Mouse (Mus musculus) embryonic facial prominence, embryonic 11.5 days (tissue): Measurements from ENCODE around the gene Ndufaf2. TPM values are rescaled to one million over a fixed set of nuclear protein-coding genes. Genes with fewer than 3 reads are reported as not detected.
A peak's percentile ranks its signal among the peaks of the same experiment; 100 is the strongest.

Source experiments
- ATAC-seq: fragments of 200-750 bp; cut with Nextera tagmentation; replicated peaks from 2 replicates; pipeline ENCODE4 v1.8.0; 2017; ENCODE audit warnings: low read depth; ENCODE audit not compliant: insufficient number of reproducible peaks, low FRiP score, low TSS enrichment
- DNase-seq: peaks from one replicate; pipeline ENCODE4 v3.0.0-alpha.2; 2015; ENCODE audit warnings: low spot score
- H3K27ac ChIP-seq: fragments of 300-500 bp; sonication (generic); replicated peaks from 2 replicates; pipeline ENCODE4 v1.5.1; 2014; ENCODE audit warnings: mild to moderate bottlenecking, low read depth, low read length, control low read depth
- H3K27me3 ChIP-seq: fragments of 300-500 bp; sonication (generic); 2 replicates; pipeline ENCODE4 v1.6.1; 2014; ENCODE audit warnings: mild to moderate bottlenecking, low read length, moderate library complexity, mixed read lengths; ENCODE audit not compliant: control insufficient read depth, insufficient read depth
- H3K36me3 ChIP-seq: fragments of 300-500 bp; sonication (generic); replicated peaks from 2 replicates; pipeline ENCODE4 v1.6.1; 2014; ENCODE audit warnings: low read depth, mild to moderate bottlenecking, low read length, moderate library complexity, mixed read lengths; ENCODE audit not compliant: control insufficient read depth, insufficient read depth
- H3K4me1 ChIP-seq: fragments of 300-500 bp; sonication (generic); 2 replicates; pipeline ENCODE4 v1.6.1; 2014; ENCODE audit warnings: low read length, mixed read lengths; ENCODE audit not compliant: control insufficient read depth, insufficient read depth
- H3K4me2 ChIP-seq: fragments of 300-500 bp; sonication (generic); 2 replicates; pipeline ENCODE4 v1.6.1; 2014; ENCODE audit warnings: low read depth, mild to moderate bottlenecking, control low read depth, low read length, moderate library complexity
- H3K4me3 ChIP-seq: fragments of 300-500 bp; sonication (generic); 2 replicates; pipeline ENCODE4 v1.5.1; 2014; ENCODE audit warnings: low read depth, low read length, control low read depth
- H3K9ac ChIP-seq: fragments of 300-500 bp; sonication (generic); replicated peaks from 2 replicates; pipeline ENCODE4 v1.6.1; 2014; ENCODE audit warnings: mild to moderate bottlenecking, control low read depth, low read length
- H3K9me3 ChIP-seq: fragments of 300-500 bp; sonication (generic); replicated peaks from 2 replicates; pipeline ENCODE4 v1.6.1; 2016; ENCODE audit warnings: mild to moderate bottlenecking, low read length, inconsistent platforms, mixed read lengths; ENCODE audit not compliant: control insufficient read depth
- WGBS: fragments of 180-500 bp; shearing (Covaris S2); extraction: QIAGEN DNeasy Blood & Tissue Kit; methylation state at CpG from one replicate; pipeline ENCODE4 v1.1.7; 2014; 5-methylcytosine and 5-hydroxymethylcytosine counted together
- polyA plus RNA-seq: library from polyadenylated mRNA; unstranded; fragments of >200 nt; fragmentation: Nextera tagmentation; extraction: Ambion mirVana; gene quantifications from 2 replicates; pipeline ENCODE4 v1.2.1, GENCODE M21; 2014

Gene Ndufaf2
- polyA plus RNA-seq, 1 experiment from 2014 or later = 112 TPM

GRCm38 (mm10) chr13:108056896-108057295, 101.5 kb downstream of the Ndufaf2 start:
- WGBS = 70% methylated on average over 3 of the region's 3 CpGs
- no peak for DNase-seq
- Histone ChIP-seq H3K27me3 (no peaks in the 10 kb centered on the region), H3K9me3 (no peaks in the 10 kb centered on the region), H3K9ac (no peak overlapping the region), H3K36me3 (no peaks in the 10 kb centered on the region), H3K4me1 (no peaks in the 10 kb centered on the region), H3K4me2 (no peak overlapping the region), H3K4me3 (no peak overlapping the region), H3K27ac (no peak overlapping the region)
- no peak for ATAC-seq

GRCm38 (mm10) chr13:108047364-108047763, 111.1 kb downstream of the Ndufaf2 start:
- H3K27me3 ChIP-seq = no peaks in the 10 kb centered on the region
- 91% methylated on average over 6 of the region's 6 CpGs for WGBS
- no peak overlapping the region for H3K27ac ChIP-seq
- no peak overlapping the region for H3K4me2 ChIP-seq
- H3K9ac ChIP-seq = no peak overlapping the region
- H3K4me1 ChIP-seq = no peaks in the 10 kb centered on the region; the same call in 1 of the 2 replicates
- H3K36me3 ChIP-seq = no peaks in the 10 kb centered on the region
- ATAC-seq (no peak), DNase-seq (no peak)
- no peak overlapping the region for H3K4me3 ChIP-seq
- no peaks in the 10 kb centered on the region for H3K9me3 ChIP-seq

GRCm38 (mm10) chr13:108046891-108047290, 111.5 kb downstream of the Ndufaf2 start:
- Histone ChIP-seq H3K36me3 (no peaks in the 10 kb centered on the region), H3K27me3 (no peaks in the 10 kb centered on the region), H3K4me1 (no peaks in the 10 kb centered on the region; the same call in 1 of the 2 replicates), H3K4me3 (no peak overlapping the region), H3K9me3 (no peaks in the 10 kb centered on the region), H3K4me2 (no peak overlapping the region), H3K9ac (no peak overlapping the region), H3K27ac (no peak overlapping the region)
- 78% methylated on average over 6 of the region's 6 CpGs for WGBS
- ATAC-seq = no peak
- no peak for DNase-seq

- no peak overlapping the region for H3K4me3 ChIP-seq
- ATAC-seq (no peak), DNase-seq (no peak)
- peaks cover 2% of the 10 kb centered on the region; the same call in 1 of the 2 replicates for H3K4me1 ChIP-seq
- H3K9ac ChIP-seq = no peak overlapping the region
- H3K9me3 ChIP-seq = no peaks in the 10 kb centered on the region
- WGBS = 88% methylated on average over 3 of the region's 3 CpGs
- no peaks in the 10 kb centered on the region for H3K27me3 ChIP-seq
- no peak overlapping the region for H3K4me2 ChIP-seq
- no peak overlapping the region for H3K27ac ChIP-seq
- H3K36me3 ChIP-seq = no peaks in the 10 kb centered on the region
Measured at GRCm38 (mm10) chr13:108046071-108046470, 112.4 kb downstream of the Ndufaf2 start.

GRCm38 (mm10) chr13:108045646-108046045, 112.8 kb downstream of the Ndufaf2 start:
- no peak for DNase-seq
- Histone ChIP-seq H3K27me3 (no peaks in the 10 kb centered on the region), H3K9ac (no peak overlapping the region), H3K4me1 (peaks cover 2% of the 10 kb centered on the region; the same call in 1 of the 2 replicates), H3K36me3 (no peaks in the 10 kb centered on the region), H3K27ac (no peak overlapping the region), H3K9me3 (no peaks in the 10 kb centered on the region), H3K4me3 (no peak overlapping the region), H3K4me2 (no peak overlapping the region)
- ATAC-seq = no peak
- whole genome bisulfite sequencing = 86% methylated on average over 3 of the region's 3 CpGs

GRCm38 (mm10) chr13:108044222-108044941, 114.0 kb downstream of the Ndufaf2 start, which contains the start of gene Smim15:
Gene Smim15, plus strand, starts transcription at chr13:108044446.
- Histone ChIP-seq H3K9me3 (no peaks in the 10 kb centered on the region), H3K4me3 (peak within 1 kb of the TSS; percentile 93), H3K27me3 (no peaks in the 10 kb centered on the region), H3K36me3 (no peaks in the 10 kb centered on the region), H3K4me1 (peaks cover 2% of the 10 kb centered on the region; the same call in 1 of the 2 replicates), H3K27ac (peak within 1 kb of the TSS; percentile 79), H3K4me2 (peak within 1 kb of the TSS; percentile 63), H3K9ac (peak within 1 kb of the TSS; percentile 96)
- DNase-seq (peak; percentile 96), ATAC-seq (peak; percentile 97)
- WGBS = under 1% methylated on average over 45 of the region's 71 CpGs

- no peaks in the 10 kb centered on the region for H3K36me3 ChIP-seq
- peaks cover 2% of the 10 kb centered on the region; the same call in 1 of the 2 replicates for H3K4me1 ChIP-seq
- peak overlapping the region; percentile 93 for H3K4me3 ChIP-seq
- ATAC-seq (peak; percentile 60; the same call in 1 of the 2 replicates), DNase-seq (peak; percentile 44)
- H3K4me2 ChIP-seq = peak overlapping the region; percentile 54
- H3K9ac ChIP-seq = peak overlapping the region; percentile 96
- H3K27ac ChIP-seq = peak overlapping the region; percentile 79
- H3K27me3 ChIP-seq = no peaks in the 10 kb centered on the region
- 4% methylated on average over 23 of the region's 23 CpGs for WGBS
- no peaks in the 10 kb centered on the region for H3K9me3 ChIP-seq
Measured at GRCm38 (mm10) chr13:108043431-108044221, 114.8 kb downstream of the Ndufaf2 start.

- WGBS = 9% methylated on average over 7 of the region's 7 CpGs
- Histone ChIP-seq H3K36me3 (no peaks in the 10 kb centered on the region), H3K27ac (no peak overlapping the region), H3K4me3 (no peak overlapping the region), H3K27me3 (no peaks in the 10 kb centered on the region), H3K9me3 (no peaks in the 10 kb centered on the region), H3K4me2 (no peak overlapping the region), H3K4me1 (peaks cover 2% of the 10 kb centered on the region; the same call in 1 of the 2 replicates), H3K9ac (no peak overlapping the region)
- ATAC-seq (no peak; the same call in 1 of the 2 replicates), DNase-seq (peak; percentile 84)
Measured at GRCm38 (mm10) chr13:108041358-108041757, 117.1 kb downstream of the Ndufaf2 start.
